Mouse (Mus musculus): ENCODE results near the gene Zswim4. TPM values are rescaled to one million over a fixed set of nuclear protein-coding genes. Genes with fewer than 3 reads are reported as not detected.

Gene Zswim4
- polyA plus RNA-seq, 1 experiment = 8.6 TPM

DNA sequence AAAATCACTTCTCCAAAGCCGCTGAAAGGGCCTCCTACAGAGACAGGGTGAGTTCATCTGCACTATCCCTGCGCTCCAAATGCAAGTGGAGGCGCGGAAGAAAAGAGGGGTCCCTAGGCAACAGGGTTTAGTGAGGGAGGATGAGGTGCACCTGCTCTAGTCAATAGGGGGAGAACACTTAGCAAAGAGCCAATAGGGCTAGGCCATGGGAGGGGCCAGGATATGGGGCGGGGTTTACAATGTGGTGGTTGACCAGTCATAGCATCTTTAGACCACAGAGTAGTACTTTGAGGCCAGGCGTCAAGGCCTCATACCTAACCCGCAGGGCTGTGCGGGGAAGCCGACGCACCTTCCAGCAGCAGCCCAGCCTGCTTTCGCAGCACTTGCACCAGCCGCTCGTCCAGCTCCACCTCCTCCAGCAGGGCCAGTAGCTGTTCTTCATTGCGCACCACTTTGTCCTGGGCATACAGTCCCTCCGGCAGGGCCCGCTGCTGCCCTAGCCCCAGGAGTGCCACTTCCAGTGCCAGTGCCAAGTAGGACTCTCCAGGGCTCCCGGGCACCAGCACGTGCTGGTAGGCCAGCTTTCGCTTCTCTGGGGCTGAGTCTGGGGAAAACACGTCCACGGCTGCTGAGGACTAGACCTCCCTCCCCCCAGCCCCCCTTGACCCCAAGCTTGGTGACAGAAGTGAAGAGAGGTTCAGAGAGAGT lies 13.4 kb downstream of the Zswim4 start:
- no peak for DNase-seq (ENCODE audit: low spot score)

DNA sequence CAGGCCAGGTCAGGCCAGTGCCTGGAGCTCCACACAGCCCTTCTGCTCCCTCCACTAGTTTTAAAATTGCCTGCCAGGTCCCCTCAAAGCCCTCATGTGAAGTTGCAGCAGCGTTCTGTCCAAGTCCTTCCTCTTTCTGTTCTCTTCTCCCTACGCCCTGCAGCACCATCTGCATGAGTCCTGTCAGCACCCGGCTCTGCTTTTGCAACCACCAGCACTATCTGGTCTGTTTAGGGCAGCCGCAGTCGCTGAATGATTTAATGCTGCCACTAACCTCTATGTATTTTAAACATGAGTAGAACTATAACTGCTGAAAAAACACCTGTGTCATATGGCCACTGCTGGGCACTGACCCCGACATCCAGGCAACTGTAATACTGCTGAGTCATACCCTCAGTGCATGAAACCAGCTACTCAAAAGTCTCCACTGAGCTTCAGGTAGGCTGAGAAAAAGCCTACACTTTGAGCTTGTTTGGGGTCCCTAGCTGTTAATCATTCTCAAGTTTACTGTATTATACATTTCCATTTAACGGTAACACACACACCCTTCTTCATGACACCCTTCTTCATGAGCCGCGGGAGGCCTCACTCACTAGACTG lies 14.2 kb downstream of the Zswim4 start:
- DNase-seq (ENCODE audit: low spot score) = no peak

- DNase-seq (ENCODE audit: low spot score) = no peak
Measured at GRCm38 (mm10) chr8:84220105-84220504, 16.8 kb downstream of the Zswim4 start.

GRCm38 (mm10) chr8:84218143-84218542 lies 18.7 kb downstream of the Zswim4 start:
- DNase-seq (ENCODE audit: low spot score) = no peak

DNA sequence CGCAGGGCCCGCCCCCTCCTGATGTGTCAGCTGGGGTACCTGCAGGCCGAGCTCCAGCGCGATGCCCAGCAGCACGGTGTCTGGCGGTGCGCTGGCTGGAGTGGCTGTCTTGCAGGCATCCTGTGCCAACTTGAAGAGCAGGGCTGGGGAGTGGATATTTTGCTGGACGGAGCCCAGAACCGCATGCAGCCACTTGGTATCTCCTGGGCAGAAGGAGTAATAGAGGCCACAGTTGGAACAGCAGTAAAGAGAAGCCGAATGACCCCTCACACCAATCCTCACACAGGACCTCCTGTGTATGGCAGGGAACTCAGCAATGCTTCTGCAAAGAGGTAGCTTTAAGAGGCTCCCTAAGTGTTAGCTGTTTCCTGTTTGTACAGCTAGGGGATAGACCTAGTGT lies 19.6 kb downstream of the Zswim4 start:
- DNase-seq (ENCODE audit: low spot score) = no peak

GRCm38 (mm10) chr8:84213277-84213676 lies 23.6 kb downstream of the Zswim4 start:
- DNase-seq (ENCODE audit: low spot score) = no peak

DNA sequence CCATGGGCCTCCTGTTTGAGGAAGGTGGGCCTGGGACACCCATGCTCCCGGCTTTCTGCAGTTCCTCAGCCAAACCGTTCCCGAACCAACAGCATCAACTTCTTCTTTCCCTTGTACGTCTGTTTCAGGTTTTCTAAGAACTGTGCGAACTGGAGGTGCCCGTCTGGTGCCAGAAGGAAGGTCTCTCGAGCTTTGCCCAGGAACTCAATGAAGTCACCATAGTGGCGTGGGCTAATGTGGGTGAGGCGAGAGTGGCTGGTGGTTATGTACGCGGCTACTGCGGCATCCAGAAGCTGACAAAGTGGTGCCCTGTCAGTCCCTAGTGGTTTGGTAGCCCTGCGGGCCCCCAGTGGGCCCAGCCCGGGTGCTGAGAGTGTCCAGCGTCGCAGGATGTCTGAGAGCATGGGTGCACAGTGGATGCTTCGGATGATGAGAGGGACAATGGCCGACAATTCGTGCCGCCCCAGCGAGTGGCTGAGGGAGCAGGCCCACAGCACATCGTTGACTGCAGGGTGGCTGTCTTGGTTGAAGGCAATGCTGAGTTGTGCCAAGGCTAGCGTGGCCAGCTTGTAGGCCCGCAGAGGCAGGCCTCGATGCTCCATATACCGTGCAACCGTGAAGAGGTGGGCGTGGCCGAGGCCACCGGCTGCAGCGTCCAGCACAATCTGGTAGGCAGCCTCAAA lies 24.8 kb downstream of the Zswim4 start:
- DNase-seq (ENCODE audit: low spot score) = no peak

DNA sequence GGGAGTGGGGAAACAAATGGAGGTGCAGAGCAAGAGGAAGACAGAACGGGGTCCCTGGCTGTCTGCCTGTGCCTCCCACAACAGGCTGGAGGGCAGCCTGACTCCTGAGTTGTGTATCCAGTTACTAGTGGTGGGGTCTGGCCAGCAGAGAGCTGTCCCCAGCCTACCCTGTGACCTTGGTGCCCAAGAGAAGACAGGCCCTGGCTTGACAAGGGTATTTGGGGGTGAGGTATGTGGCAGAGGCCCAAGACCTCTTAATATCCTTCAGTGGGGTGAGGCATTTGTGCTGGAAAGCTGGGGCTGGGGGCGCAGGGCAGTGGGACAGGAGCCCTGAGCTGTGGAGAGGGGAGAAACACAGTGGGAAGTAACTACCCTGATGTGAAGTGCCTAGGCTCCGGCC lies 25.7 kb downstream of the Zswim4 start:
- no peak for DNase-seq (ENCODE audit: low spot score)

DNA sequence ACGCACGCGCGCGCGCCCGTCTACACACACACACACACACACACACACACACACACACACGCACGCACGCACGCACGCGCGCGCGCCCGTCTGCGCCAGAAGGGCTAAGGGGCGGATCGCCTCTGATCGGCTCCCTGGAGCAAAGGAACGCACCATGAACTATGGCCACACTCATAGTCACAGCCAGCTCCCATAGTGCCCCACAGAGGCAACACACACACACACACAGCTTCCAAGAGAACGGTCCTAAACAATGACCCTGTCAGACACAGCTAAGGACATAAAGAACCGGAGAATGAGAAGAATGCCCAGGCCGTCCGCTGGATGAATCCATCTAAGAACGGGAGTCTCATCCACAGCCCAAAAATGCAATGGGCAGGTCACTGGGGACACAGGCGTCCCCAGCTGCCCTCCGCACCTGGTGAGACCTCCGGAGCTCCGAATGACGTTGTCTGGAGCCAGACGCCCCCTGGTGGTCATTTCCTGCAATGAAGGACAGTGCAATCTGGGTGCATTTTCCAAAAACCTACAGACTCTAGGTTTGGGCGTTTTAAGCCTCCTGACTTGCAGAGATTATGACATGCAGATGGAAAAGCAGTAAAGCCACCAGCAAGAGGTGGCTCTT lies 26.6 kb downstream of the Zswim4 start:
- DNase-seq (ENCODE audit: low spot score) = peak; percentile 74

DNA sequence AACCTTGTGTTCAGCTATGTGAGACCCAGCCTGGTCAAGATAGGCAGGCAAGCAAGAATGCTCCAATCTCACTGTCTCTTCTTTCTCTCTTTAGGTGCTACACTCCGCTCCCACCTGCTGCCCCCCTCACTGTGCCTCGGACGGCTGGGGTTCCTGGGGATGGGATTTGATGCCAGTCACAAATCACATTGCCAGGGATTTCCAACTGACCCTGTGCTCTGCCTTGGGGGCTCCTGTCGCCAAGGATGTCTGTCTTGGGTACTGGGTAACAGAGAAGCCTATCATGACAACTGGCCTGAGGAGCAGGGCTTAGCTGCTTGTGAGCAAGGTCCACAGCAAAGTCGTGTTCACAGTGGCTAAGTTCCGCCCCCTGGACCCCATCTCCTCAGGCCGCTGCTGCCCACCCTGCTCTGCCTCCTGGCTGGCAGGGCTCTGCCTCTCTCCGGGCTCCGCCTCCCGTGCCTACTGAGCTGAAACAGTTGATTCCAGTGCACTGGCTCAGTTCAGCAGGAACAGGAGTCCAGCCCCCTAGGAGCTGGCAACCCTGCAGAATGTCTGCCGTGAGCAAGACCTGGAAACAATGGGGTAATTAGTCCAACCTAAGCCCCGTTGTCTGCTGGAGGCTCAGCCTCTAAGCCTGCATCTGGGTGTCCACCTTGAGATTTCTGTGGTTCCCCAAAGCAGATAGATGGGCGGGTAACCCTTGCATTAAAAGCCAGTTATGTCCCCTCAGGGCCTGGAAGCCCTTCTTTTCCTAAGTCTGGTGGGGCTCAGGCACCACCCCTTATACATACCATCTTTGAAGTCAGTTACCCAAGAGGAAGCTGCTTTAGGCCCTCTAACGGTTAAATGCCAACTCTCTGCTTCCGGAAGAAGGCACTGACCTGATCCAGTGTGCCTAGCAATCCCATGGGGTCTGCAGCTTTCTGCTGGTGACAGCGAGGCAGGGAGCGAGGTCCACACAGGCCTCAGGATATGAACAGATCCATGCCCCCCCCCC lies 28.2 kb downstream of the Zswim4 start:
- no peak for DNase-seq (ENCODE audit: low spot score)

DNA sequence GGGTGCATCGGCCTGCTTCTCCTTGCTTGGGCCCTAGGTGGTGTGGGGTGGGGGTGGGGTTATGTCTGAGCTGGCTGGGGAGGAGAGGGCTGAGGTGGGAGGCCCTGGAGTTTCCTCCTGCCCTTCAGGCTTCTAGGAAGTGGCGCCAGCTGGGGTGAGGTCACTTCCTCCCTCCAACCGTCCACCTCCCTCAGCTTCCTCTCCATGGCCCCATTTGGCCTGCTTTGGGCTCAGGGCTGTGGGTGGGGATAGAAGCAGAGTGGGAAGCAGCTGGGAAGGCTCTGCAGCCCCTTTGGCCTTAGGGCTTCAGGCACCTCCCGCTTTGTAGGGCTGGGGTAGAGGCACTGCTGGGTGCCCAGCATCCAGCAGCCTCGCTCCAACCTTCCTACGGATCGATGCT lies 29.0 kb downstream of the Zswim4 start:
- no peak for DNase-seq (ENCODE audit: low spot score)

DNA sequence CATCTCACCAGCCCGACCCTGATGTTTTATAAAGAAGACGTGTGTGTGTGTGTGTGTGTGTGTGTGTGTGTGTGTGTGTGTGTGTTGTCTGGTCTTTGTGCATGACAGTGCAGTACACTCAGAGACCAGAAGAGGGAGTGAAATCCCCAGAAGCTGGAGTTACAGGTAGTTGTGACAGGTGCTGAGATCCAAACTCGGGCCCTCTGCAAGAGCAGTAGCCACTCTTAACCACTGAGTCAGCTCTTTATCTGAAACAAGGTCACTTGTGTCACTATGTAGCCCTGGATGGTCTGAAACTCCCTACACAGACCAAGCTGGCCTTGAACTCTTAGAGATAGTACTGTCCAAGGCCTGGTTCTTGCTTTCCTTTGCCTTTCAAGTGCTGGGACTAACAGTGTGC lies 30.2 kb downstream of the Zswim4 start:
- DNase-seq (ENCODE audit: low spot score) = no peak

- no peak for DNase-seq (ENCODE audit: low spot score)
Measured at GRCm38 (mm10) chr8:84205073-84205472, 31.8 kb downstream of the Zswim4 start.

GRCm38 (mm10) chr8:84203975-84204772 lies 32.7 kb downstream of the Zswim4 start:
- DNase-seq (ENCODE audit: low spot score) = peak; percentile 55

DNA sequence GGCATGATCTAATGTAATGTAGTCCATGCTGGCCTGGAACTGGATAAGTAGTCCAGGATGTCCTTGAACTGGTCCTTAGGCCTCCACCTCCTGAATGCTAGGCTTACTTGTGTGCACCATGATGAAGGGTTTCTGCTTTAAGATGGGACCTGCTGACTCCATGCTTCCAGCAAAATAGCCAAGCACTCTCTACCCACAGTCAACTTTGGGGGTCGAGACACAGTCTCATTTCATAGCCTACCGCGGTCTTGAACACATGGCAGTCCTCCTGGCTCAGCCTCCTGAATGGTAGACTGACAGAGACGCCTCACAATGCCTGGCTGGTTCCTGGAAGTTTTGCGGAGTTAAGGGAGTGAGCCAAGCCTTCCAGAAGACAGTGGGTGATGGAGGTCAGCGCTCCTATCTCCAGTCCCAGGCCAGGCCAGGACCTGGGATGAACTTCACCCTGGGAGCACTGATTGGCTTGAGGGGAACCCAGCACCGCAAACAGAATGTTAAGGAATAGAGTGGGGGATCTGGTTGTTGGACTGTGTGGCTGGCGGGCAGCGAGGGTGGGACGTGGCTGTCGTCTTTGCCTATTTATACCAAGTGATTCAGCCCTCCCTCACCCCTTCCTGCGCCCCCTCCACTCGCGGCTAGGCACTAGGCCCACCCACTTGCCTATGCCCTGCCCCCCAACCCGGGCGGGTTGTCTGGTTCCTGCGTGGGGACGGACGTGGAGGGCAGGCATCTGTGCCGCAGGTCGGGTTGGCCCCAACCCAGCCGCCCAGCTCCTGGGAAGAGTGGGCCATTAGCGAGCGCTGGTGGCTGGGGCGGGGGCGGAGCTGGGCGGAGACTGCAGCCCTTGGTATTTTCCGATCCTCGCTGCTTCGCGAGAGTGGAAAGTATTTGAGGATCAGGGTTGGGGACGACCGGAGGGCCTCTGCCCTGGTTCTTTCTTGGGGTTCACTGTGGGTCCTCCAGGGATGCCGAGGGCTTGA lies 33.6 kb downstream of the Zswim4 start:
- peak; percentile 73 for DNase-seq (ENCODE audit: low spot score)

DNA sequence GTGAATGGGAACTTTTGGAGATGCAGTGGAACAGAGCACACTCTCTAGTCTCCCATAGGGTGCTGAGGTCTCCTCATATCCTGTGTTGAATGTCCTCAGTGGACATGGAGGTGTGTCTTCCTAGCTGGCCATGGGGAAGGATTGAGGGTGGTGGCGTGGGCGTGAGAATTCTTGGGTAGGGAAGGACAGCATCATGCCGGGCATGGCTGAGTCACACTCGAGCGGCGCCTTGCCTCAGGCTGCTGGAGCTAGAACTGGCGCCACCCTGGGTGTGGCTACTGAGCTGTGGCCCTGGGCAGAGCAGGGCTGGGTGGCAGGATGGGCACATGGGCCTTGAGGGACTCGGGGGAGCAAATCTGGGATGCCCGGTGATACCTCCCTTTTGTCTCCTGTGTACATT lies 34.4 kb downstream of the Zswim4 start:
- peak; percentile 64 for DNase-seq (ENCODE audit: low spot score)

DNA sequence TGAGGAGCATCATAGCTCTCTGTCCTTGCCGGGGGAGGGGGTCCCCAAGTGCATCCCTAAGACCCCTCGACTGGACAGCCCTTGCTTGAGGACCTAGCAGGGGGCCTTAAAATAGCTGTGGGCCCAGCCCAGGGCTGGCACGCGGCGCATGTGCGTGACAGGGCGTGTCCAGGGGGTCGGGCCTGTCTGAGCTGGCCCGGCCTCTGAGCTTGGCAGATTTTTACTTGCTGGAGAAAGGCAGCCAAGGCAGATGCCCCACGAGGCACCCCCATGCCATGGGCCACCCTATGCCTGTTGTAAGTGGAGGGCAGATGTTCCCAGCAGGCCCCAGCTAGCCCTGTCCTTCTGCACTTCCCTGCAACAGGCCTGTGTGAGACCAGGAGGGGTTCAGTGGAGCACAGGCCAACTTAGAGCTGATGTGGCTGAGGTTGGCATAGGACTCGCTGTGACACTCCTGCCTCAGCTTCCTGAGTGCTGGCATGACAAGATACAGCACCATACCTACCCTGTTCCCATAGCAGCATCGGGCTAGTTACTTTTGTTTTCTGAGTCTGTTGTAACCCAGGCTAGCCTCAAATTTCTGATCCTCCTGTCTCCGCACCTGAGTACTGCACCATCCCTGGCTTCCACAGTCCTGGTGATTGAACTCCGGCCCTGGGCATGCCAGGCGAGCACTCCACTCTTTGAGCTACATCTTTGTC lies 35.2 kb downstream of the Zswim4 start:
- DNase-seq (ENCODE audit: low spot score) = peak; percentile 87

GRCm38 (mm10) chr8:84200652-84201544 lies 36.0 kb downstream of the Zswim4 start:
- peak; percentile 95 for DNase-seq (ENCODE audit: low spot score)

Measured in urinary bladder, adult 2 months (tissue).